Mouse (Mus musculus) kidney, postnatal 10 days (tissue): ENCODE results near the gene Comt.

Experiments
- DNase-seq: peaks from one replicate; pipeline ENCODE4 v3.0.0; 2021; ENCODE audit warnings: mixed read lengths

Gene Comt

DNA sequence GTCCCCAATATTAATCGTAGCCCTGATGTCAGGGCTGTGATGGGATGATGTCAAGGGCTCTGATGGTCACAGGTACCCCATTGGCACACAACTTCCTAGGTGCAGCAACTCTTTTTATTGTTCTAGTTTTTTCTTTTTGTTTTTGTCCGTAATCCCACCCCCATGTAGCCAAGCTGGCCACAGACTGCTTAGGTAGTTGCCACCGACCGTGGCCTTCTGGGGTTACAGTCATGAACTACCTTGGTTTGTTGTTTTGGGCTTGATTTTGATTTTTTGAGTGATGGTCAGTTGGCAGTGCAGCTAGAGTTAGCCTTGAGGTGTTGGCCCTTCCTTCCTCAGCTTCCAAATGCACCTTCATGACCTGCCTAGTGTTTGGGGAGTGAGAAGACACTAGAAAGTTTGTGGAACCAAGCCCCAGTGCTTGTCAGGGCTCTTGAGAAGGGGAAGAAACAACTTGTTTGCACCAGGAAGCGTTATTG, at the start of gene Comt:
TSS of gene Comt (minus strand) at position 51 of the 479 bp plus-strand sequence.
- no peak for DNase-seq

DNA sequence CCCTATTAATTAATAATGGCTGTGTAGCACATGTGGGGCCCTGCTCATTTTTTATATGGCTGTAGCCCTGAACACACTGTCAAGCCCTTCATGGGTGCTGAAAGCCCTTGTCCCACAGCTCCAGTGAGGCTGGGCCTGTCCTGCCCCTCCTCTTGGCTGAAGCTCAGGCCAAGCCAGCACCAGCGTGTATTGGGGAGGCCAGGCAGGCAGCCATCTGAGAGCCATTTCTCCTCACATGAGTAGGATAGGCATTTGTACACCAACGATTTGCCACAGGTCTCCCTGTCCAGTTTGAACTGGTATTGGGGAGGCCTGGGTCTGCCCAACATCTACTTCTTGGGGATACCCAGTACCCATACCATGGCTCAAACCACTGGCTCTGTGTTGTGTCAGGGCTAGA, 47.4 kb upstream of the Comt start:
- no peak for DNase-seq

- DNase-seq = no peak
These were observed 46.3 kb upstream of the Comt start for GRCm38 (mm10) chr16:18472976-18473375.

- no peak for DNase-seq
These were observed 45.8 kb upstream of the Comt start for GRCm38 (mm10) chr16:18472416-18472815.

DNA sequence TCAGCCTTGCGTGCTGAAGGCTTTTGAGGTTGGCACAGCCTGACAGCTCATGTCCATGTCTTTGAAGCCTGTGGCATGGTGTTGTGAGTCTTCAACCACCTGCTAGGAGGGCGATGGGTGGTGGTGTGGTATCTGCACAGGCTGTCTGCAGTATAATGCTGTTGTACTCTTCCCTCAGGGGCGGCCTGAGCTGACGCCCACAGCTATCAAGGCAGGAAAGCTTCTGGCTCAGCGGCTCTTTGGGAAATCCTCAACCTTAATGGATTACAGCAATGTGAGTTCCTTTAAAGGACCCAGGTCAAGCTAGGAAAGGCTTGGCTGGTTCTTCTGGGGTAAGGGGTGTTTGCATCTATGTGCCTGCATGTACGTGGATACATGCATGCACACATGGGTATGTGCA, 45.3 kb upstream of the Comt start:
- no peak for DNase-seq

DNA sequence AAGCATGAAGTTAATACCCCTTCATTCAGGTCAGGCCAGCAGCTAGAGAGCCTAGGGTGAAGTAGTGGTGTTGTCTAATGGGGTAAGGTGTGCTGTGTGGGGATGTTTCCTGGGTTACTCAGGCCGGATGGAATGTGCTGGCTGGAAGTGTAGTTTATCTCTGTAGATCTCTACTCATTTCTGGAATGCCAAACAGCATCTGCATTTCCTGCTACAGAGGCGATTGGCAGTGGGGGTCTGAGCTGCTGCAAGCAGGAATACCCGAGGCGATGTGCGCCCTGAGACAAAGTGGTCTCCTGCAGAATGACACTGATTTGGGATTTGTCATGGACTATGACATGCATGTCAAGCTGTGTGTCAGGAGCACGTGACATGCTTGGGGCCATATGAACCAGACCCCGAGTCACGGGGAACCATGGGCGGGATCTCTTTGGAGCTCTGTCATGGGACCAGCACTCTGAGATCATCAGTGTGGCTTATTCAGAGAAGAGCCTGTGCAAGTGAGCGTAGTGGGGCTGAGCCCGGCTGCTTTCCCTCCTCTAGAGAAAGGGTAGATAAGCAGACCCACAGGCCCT, 44.8 kb upstream of the Comt start:
- no peak for DNase-seq

DNA sequence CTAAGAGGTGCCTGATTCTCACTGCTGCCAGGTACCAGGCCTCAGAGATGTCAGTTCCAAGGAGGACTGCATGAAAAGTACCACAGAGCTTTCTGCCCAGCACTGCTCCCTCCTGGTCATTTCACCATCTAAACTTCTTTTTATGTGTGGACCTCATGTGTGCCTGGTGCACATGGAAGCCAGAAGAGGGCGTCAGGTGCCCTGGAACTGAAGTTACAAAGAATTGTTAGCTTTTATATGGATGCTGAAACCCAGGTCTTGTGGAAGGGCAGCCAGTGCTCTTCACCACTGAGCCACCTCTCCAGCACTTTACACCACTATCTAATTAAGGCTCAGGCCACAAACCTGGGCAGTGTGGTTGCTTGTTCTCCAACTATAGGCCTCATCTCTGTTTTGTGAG, 44.2 kb upstream of the Comt start:
- DNase-seq = no peak

DNA sequence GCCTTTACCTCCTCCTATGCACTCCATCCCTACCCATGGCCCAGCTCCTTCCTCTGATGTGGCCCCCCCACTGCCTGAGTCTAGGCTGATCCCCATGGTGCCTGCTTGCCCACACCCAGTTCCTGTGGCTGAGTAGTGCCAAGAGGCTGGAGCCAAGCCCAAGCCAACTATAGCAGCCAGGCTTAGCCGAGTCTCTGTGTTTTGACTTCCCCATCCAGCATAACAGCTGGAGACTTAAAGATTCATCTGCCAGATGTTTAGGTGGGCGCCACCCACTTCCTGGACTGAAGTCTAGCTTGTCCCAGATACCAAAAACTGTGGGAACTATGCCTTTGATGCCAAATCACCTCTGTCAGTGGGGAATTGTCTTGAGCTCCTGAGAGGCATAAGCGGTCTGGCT, 37.6 kb upstream of the Comt start:
- peak; percentile 32 for DNase-seq

DNA sequence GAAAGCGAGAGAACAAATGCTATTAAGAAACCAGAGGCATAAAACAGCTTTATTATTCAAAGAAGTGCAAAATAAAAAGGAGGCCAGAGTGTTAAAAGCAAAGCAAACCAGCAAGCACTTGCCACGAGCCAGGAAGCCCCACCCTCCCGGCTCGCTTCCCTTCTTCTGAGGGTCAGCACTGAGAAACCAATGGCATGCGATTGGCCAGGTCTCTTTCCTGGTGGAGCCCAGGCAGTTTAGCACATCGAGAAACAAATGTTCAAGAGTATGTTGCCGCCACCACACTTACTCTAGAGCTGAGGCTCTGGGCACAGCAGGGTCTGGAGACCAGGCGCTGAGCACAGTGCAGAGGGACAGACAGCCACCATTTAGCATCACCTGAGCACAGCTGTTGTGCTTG, 35.9 kb upstream of the Comt start:
- DNase-seq = peak; percentile 50

GRCm38 (mm10) chr16:18462031-18462430, 35.4 kb upstream of the Comt start:
- no peak for DNase-seq

DNA sequence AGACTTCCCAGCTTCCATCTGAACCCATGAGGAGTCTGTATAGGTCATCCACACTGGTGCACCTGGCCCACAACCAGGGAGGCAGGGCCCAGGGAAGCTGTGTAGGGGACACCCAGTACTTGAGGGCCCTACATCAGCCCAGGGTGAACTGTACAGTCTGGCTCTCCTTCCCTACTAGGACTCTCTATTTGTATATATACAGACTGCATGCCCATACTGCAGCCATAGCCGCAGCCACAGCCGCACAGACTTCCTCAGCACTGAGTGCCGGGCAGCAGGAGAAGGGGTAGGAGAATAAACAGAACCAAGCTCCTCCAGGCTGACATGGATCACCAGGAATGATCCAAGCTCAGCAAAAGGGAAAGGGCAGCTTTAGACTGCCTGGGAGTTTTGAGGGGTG, 34.2 kb upstream of the Comt start:
- DNase-seq = no peak

- DNase-seq = peak; percentile 47
These were observed 33.3 kb upstream of the Comt start for GRCm38 (mm10) chr16:18459955-18460370.

- DNase-seq = peak; percentile 34
These were observed 32.8 kb upstream of the Comt start for GRCm38 (mm10) chr16:18459335-18459954.

- no peak for DNase-seq
These were observed 32.0 kb upstream of the Comt start for GRCm38 (mm10) chr16:18458661-18459060.

GRCm38 (mm10) chr16:18455407-18455806, 28.8 kb upstream of the Comt start:
- DNase-seq = no peak

GRCm38 (mm10) chr16:18453846-18454245, 27.2 kb upstream of the Comt start:
- peak; percentile 64 for DNase-seq

DNA sequence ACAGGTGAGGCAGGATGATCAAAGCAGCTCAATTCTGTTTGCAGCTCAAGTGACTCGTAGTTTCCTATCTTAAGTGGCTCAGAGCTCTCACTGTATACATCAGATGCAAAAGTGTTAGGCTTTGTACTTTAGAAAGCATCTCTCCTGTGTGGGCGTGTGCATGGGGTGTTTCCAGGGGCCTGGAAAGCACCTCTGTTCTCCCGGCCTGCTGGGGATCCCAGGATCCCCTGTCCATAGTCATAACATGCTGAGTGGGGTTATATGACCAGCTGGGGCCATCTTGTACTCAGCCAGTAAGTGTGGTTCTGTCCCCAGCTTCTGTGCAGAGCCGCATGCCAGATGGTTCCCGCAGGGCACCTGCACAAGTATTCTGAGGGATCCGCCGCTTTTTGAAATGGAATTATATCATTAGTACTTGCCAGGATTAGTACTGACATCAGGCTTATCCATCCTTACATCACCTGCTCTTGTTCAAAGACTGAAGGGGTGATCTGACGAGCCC, 25.8 kb upstream of the Comt start:
- no peak for DNase-seq

- DNase-seq = peak; percentile 44
These were observed 25.0 kb upstream of the Comt start for GRCm38 (mm10) chr16:18451486-18452181.

- DNase-seq = no peak
These were observed 22.4 kb upstream of the Comt start for GRCm38 (mm10) chr16:18449005-18449404.

DNA sequence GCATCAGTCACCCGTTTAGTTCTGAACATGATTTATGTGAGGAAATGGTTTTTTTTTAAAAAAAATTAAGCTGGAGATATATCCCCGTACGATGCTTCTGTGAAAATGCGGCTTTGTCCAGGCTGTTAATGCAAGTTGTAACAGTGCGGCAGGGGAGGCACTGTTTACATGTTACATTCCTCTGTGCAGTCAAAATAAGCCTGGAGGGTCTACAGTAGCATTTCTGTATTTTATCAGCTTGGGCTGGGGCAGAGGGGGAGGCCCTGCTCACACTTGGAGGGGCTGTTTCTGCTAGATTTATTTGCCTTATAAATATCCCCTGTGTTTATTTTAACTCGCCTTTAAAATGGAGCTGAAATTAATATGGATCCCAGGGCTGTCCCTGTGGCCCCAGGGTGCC, 21.5 kb upstream of the Comt start:
- DNase-seq = no peak

GRCm38 (mm10) chr16:18447243-18447642, 20.6 kb upstream of the Comt start:
- DNase-seq = no peak

- DNase-seq = peak; percentile 98
These were observed 16.8 kb upstream of the Comt start for GRCm38 (mm10) chr16:18443385-18443841.

DNA sequence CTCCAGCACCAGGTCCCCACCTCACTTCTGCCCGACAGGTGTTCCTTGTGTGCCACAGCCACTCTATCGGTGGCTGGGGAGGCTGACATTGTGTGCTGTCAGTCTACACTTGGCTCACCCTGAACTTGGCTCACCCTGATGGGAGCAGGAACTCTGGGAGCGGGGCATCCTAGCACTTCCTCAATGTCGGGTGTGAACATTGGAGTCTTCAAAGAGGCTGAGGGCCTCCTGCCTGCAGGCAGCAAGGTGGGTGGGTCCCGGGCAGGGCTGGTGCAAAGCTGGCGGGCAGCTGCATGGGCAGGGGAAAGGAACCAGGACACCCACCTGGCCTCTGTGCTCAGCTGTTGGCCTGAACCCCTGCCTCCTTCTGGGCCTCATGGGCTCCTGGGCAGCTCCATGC, 9.5 kb upstream of the Comt start:
- no peak for DNase-seq

GRCm38 (mm10) chr16:18433341-18433920, 6.8 kb upstream of the Comt start:
- no peak for DNase-seq
